Mouse (Mus musculus) midbrain, embryonic 14.5 days (tissue): ENCODE results near the gene Slc35b2. TPM values are rescaled to one million over a fixed set of nuclear protein-coding genes. Genes with fewer than 3 reads are reported as not detected.
A peak's percentile ranks its signal among the peaks of the same experiment; 100 is the strongest.

ENCODE experiments used
- ATAC-seq: fragments of 200-750 bp; cut with Nextera tagmentation; 2 replicates; pipeline ENCODE4 v1.8.0; 2017; ENCODE audit warnings: moderate number of reproducible peaks, moderate library complexity; ENCODE audit not compliant: low FRiP score, low TSS enrichment
- DNase-seq: peaks from one replicate; pipeline ENCODE4 v3.0.0-alpha.2; 2015
- H3K27ac ChIP-seq: fragments of 300-500 bp; sonication (generic); replicated peaks from 2 replicates; pipeline ENCODE4 v1.5.1; 2014; ENCODE audit warnings: mild to moderate bottlenecking, low read depth, low read length, moderate library complexity
- H3K27me3 ChIP-seq: fragments of 300-500 bp; sonication (generic); 2 replicates; pipeline ENCODE4 v1.6.1; 2014; ENCODE audit warnings: low read length, control low read depth, mixed read lengths; ENCODE audit not compliant: control insufficient read depth, insufficient read depth
- H3K36me3 ChIP-seq: fragments of 300-500 bp; sonication (generic); 2 replicates; pipeline ENCODE4 v1.6.1; 2014; ENCODE audit warnings: low read length, control low read depth; ENCODE audit not compliant: control insufficient read depth, insufficient read depth
- H3K4me1 ChIP-seq: fragments of 300-500 bp; sonication (generic); 2 replicates; pipeline ENCODE4 v1.6.1; 2014; ENCODE audit warnings: mild to moderate bottlenecking, antibody characterized with exemption, low read length, control low read depth; ENCODE audit not compliant: control insufficient read depth, insufficient read depth
- H3K4me2 ChIP-seq: fragments of 300-500 bp; sonication (generic); 2 replicates; pipeline ENCODE4 v1.6.1; 2014; ENCODE audit warnings: mild to moderate bottlenecking, low read length, moderate library complexity
- H3K4me3 ChIP-seq: fragments of 300-500 bp; sonication (generic); replicated peaks from 2 replicates; pipeline ENCODE4 v1.5.1; 2014; ENCODE audit warnings: low read depth, low read length
- H3K9ac ChIP-seq: fragments of 300-500 bp; sonication (generic); replicated peaks from 2 replicates; pipeline ENCODE4 v1.6.1; 2014; ENCODE audit warnings: mild to moderate bottlenecking, low read length, moderate library complexity
- H3K9me3 ChIP-seq: fragments of 300-500 bp; sonication (generic); 2 replicates; pipeline ENCODE4 v1.6.1; 2016; ENCODE audit warnings: low read length, control low read depth, mixed read lengths; ENCODE audit not compliant: control insufficient read depth
- WGBS: fragments of 180-500 bp; shearing (Covaris S2); extraction: QIAGEN DNeasy Blood & Tissue Kit; methylation state at CpG from one replicate; pipeline ENCODE4 v1.1.7; 2014; 5-methylcytosine and 5-hydroxymethylcytosine counted together
- polyA plus RNA-seq: library from polyadenylated mRNA; unstranded; fragments of >200 nt; fragmentation: Nextera tagmentation; extraction: Ambion mirVana; gene quantifications from 2 replicates; pipeline ENCODE4 v1.2.1, GENCODE M21; 2014

Gene Slc35b2
- polyA plus RNA-seq, 1 experiment from 2014 or later, result 77.1 TPM

DNA sequence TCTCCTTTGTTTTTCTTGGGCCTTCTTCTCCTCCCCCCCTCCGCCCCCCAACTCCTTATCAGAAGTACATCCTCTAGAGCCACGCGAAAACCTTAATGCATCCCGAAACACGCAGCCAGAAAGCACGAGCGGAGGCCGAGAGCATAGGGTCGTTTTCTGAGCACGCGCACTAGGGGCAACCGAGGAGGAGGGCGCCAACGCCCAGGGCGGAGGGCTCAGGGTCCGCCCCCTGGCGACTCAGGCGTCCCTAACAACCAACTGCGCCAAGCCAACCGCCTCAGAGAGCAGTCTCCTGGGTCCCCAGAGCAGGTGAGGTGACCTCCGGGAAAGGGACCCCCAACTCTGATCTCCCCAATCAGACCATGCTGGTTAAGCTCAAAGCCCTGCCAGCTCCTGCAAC lies 40.4 kb upstream of the Slc35b2 start, which contains the start of gene Tcte1:
Gene Tcte1, plus strand, starts transcription at position 172 of the 400 bp plus-strand sequence.
- peaks cover 5% of the 10 kb centered on the region; the same call in 1 of the 2 replicates for H3K27me3 ChIP-seq
- H3K27ac ChIP-seq, result no peak within 1 kb of the TSS
- ATAC-seq (peak; percentile 75), DNase-seq (peak; percentile 87)
- WGBS, result under 1% methylated on average over 21 of the region's 21 CpGs
- peaks cover 12% of the 10 kb centered on the region; the same call in 1 of the 2 replicates for H3K4me1 ChIP-seq
- peaks cover 17% of the 10 kb centered on the region for H3K36me3 ChIP-seq
- peak within 1 kb of the TSS; percentile 55 for H3K9ac ChIP-seq
- H3K4me2 ChIP-seq, result peak within 1 kb of the TSS; percentile 82
- H3K4me3 ChIP-seq, result peak within 1 kb of the TSS; percentile 36
- H3K9me3 ChIP-seq, result no peaks in the 10 kb centered on the region

GRCm38 (mm10) chr17:45524961-45525360 lies 38.7 kb upstream of the Slc35b2 start:
- peaks cover 6% of the 10 kb centered on the region; the same call in 1 of the 2 replicates for H3K36me3 ChIP-seq
- H3K4me1 ChIP-seq, result peaks cover 12% of the 10 kb centered on the region; the same call in 1 of the 2 replicates
- no peak overlapping the region for H3K27ac ChIP-seq
- H3K27me3 ChIP-seq, result peaks cover 5% of the 10 kb centered on the region; the same call in 1 of the 2 replicates
- no peak overlapping the region for H3K4me2 ChIP-seq
- ATAC-seq (no peak), DNase-seq (no peak)
- no peak overlapping the region for H3K9ac ChIP-seq
- no peak overlapping the region for H3K4me3 ChIP-seq
- 81% methylated on average over 4 of the region's 4 CpGs for WGBS
- H3K9me3 ChIP-seq, result no peaks in the 10 kb centered on the region

DNA sequence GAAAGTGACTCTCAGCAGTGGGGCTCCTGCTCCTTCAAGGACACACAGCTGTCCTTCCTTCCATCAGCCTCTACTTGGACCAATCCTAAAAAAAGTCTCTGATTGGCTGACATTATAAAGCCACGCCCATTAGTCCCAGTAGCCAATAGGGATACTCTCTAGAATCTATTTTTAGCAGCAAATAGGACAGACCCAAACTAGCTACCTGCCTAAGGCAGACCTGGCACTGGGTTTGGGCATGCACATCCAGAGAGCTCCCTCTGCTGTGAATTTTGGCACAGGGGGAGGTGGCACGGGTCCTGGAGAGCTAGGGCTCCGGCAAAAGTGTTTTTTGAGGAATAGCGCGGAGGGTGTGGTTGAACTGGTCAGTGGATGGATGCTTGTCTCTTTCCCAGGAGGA lies 37.1 kb upstream of the Slc35b2 start:
- ATAC-seq (no peak), DNase-seq (no peak)
- Histone ChIP-seq H3K4me2 (no peak overlapping the region), H3K4me3 (no peak overlapping the region), H3K36me3 (no peaks in the 10 kb centered on the region), H3K9me3 (no peaks in the 10 kb centered on the region), H3K27ac (no peak overlapping the region), H3K27me3 (peaks cover 12% of the 10 kb centered on the region; the same call in 1 of the 2 replicates), H3K9ac (no peak overlapping the region), H3K4me1 (peaks cover 12% of the 10 kb centered on the region; the same call in 1 of the 2 replicates)
- 27% methylated on average over 5 of the region's 5 CpGs for WGBS

- no peak overlapping the region for H3K4me3 ChIP-seq
- H3K9ac ChIP-seq, result no peak overlapping the region
- H3K27ac ChIP-seq, result no peak overlapping the region
- no peaks in the 10 kb centered on the region for H3K36me3 ChIP-seq
- WGBS, result 48% methylated on average over 13 of the region's 13 CpGs
- DNase-seq (no peak), ATAC-seq (no peak)
- peaks cover 13% of the 10 kb centered on the region for H3K27me3 ChIP-seq
- no peaks in the 10 kb centered on the region for H3K4me1 ChIP-seq
- no peaks in the 10 kb centered on the region for H3K9me3 ChIP-seq
- H3K4me2 ChIP-seq, result no peak overlapping the region
Measured at GRCm38 (mm10) chr17:45530346-45530782, 33.3 kb upstream of the Slc35b2 start.

GRCm38 (mm10) chr17:45532896-45533295 lies 30.8 kb upstream of the Slc35b2 start:
- H3K4me3 ChIP-seq, result no peak overlapping the region
- no peaks in the 10 kb centered on the region for H3K36me3 ChIP-seq
- peaks cover 19% of the 10 kb centered on the region for H3K27me3 ChIP-seq
- no peak overlapping the region for H3K9ac ChIP-seq
- no peak overlapping the region for H3K4me2 ChIP-seq
- no peaks in the 10 kb centered on the region for H3K4me1 ChIP-seq
- no peak for ATAC-seq
- DNase-seq, result no peak
- no peak overlapping the region for H3K27ac ChIP-seq
- 56% methylated on average over 15 of the region's 15 CpGs for WGBS
- no peaks in the 10 kb centered on the region for H3K9me3 ChIP-seq

DNA sequence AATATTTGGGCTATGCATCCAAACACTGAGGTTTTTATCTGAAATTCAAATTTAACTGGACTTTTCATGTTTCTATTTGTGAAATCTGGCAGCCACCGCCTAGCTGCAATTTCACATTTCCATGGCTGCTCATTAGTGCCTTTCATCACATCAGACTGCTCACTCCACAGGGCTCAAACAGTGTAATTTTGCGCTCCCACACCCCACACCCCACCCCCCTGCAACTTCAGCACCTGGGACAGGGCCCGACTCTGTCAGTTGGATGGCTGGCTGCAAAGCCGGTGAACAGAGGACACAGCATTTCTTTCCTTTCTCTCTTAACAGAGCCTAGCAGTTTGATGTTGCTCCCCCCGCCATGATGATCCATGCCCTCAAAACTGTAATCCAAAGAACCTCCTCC lies 27.4 kb upstream of the Slc35b2 start:
- no peak for DNase-seq
- H3K4me1 ChIP-seq, result no peaks in the 10 kb centered on the region
- no peak overlapping the region for H3K9ac ChIP-seq
- no peak overlapping the region for H3K4me2 ChIP-seq
- no peak for ATAC-seq
- peaks cover 13% of the 10 kb centered on the region for H3K27me3 ChIP-seq
- WGBS, result 17% methylated on average over 5 of the region's 5 CpGs
- no peaks in the 10 kb centered on the region for H3K36me3 ChIP-seq
- no peak overlapping the region for H3K27ac ChIP-seq
- no peak overlapping the region for H3K4me3 ChIP-seq
- H3K9me3 ChIP-seq, result no peaks in the 10 kb centered on the region

GRCm38 (mm10) chr17:45538394-45538793 lies 25.3 kb upstream of the Slc35b2 start:
- Histone ChIP-seq H3K9me3 (no peaks in the 10 kb centered on the region), H3K4me2 (no peak overlapping the region), H3K4me3 (no peak overlapping the region), H3K27me3 (peaks cover 13% of the 10 kb centered on the region), H3K36me3 (no peaks in the 10 kb centered on the region), H3K27ac (no peak overlapping the region), H3K4me1 (no peaks in the 10 kb centered on the region), H3K9ac (no peak overlapping the region)
- ATAC-seq (no peak), DNase-seq (no peak)
- WGBS, result 63% methylated on average over 4 of the region's 4 CpGs

DNA sequence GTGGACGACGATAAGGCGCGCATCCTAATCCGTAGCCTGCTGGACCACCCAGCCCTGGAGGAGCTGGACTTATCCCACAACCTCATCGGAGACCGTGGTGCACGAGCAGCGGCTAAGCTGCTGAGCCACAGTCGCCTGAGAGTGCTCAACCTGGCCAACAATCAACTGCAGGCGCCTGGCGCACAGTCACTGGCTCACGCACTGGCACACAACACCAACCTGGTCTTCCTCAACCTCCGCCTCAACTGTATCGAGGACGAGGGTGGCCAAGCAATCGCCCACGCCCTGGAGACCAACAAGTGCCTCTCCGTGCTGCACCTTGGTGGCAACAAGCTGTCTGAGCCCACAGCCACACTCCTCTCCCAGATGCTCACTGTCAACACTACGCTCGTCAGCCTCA lies 24.0 kb upstream of the Slc35b2 start:
- no peak overlapping the region for H3K27ac ChIP-seq
- H3K4me3 ChIP-seq, result no peak overlapping the region
- peaks cover 13% of the 10 kb centered on the region for H3K27me3 ChIP-seq
- 80% methylated on average over 21 of the region's 21 CpGs for WGBS
- no peak overlapping the region for H3K9ac ChIP-seq
- H3K9me3 ChIP-seq, result no peaks in the 10 kb centered on the region
- DNase-seq (no peak), ATAC-seq (no peak)
- no peak overlapping the region for H3K4me2 ChIP-seq
- peaks cover 11% of the 10 kb centered on the region for H3K36me3 ChIP-seq
- H3K4me1 ChIP-seq, result peaks cover 10% of the 10 kb centered on the region; the same call in 1 of the 2 replicates

DNA sequence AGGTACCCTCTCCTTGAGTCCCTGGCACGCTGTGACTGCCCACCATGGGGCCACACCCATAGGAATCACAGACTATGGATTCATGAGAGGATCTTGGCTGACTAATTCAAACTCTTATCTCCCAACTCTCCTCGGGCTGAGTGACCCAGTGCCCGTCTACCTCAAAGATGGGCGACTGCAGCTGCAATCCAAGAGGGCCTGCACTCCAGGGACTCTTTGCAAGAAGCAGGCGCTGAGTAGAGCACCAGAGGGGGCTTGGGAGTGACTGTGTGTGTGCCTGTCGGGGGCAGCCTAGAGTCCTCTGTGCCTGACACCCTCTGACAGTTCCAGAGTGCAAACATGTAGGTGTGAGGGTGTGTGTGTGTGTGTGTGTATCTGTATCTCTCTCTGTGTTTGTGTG lies 21.5 kb upstream of the Slc35b2 start:
- no peak for DNase-seq
- ATAC-seq, result no peak
- Histone ChIP-seq H3K4me2 (no peak overlapping the region), H3K4me1 (peaks cover 21% of the 10 kb centered on the region), H3K9ac (no peak overlapping the region), H3K4me3 (no peak overlapping the region), H3K36me3 (peaks cover 35% of the 10 kb centered on the region), H3K27ac (no peak overlapping the region), H3K9me3 (no peaks in the 10 kb centered on the region), H3K27me3 (peaks cover 24% of the 10 kb centered on the region)
- 40% methylated on average over 6 of the region's 6 CpGs for WGBS
